Mouse (Mus musculus) intestine, embryonic 14.5 days (tissue): ENCODE data around the gene Dlgap3. TPM values are rescaled to one million over a fixed set of nuclear protein-coding genes. Genes with fewer than 3 reads are reported as not detected.

ENCODE experiments used
- ATAC-seq: fragments of 200-750 bp; cut with Nextera tagmentation; replicated peaks from 2 replicates; pipeline ENCODE4 v1.8.0; 2017; ENCODE audit warnings: low read depth, moderate number of reproducible peaks, moderate TSS enrichment, moderate library complexity; ENCODE audit not compliant: low FRiP score, low TSS enrichment
- DNase-seq: peaks from one replicate; pipeline ENCODE4 v3.0.0-alpha.2; 2018; ENCODE audit warnings: low spot score
- H3K27ac ChIP-seq: fragments of 300-500 bp; sonication (generic); 2 replicates; pipeline ENCODE4 v1.5.1; 2014; ENCODE audit warnings: low read depth, mild to moderate bottlenecking, control low read depth
- H3K27me3 ChIP-seq: fragments of 300-500 bp; sonication (generic); replicated peaks from 2 replicates; pipeline ENCODE4 v1.6.1; 2014; ENCODE audit warnings: low read length, control low read depth; ENCODE audit not compliant: control insufficient read depth, insufficient read depth
- H3K36me3 ChIP-seq: fragments of 300-500 bp; sonication (generic); 2 replicates; pipeline ENCODE4 v1.6.1; 2014; ENCODE audit warnings: low read length, control low read depth; ENCODE audit not compliant: control insufficient read depth, insufficient read depth
- H3K4me1 ChIP-seq: fragments of 300-500 bp; sonication (generic); replicated peaks from 2 replicates; pipeline ENCODE4 v1.6.1; 2014; ENCODE audit warnings: low read length, control low read depth, mixed read lengths; ENCODE audit not compliant: control insufficient read depth, insufficient read depth
- H3K4me2 ChIP-seq: fragments of 300-500 bp; sonication (generic); 2 replicates; pipeline ENCODE4 v1.6.1; 2014; ENCODE audit warnings: low read length
- H3K4me3 ChIP-seq: fragments of 300-500 bp; sonication (generic); 2 replicates; pipeline ENCODE4 v1.5.1; 2014; ENCODE audit warnings: low read depth, low read length, control low read depth, mixed read lengths
- H3K9ac ChIP-seq: fragments of 300-500 bp; sonication (generic); 2 replicates; pipeline ENCODE4 v1.6.1; 2014; ENCODE audit warnings: mild to moderate bottlenecking, low read length
- H3K9me3 ChIP-seq: fragments of 300-500 bp; sonication (generic); 2 replicates; pipeline ENCODE4 v1.6.1; 2016; ENCODE audit warnings: low read length, control low read depth; ENCODE audit not compliant: control insufficient read depth
- WGBS: fragments of 180-500 bp; shearing (Covaris S2); extraction: QIAGEN DNeasy Blood & Tissue Kit; methylation state at CpG from one replicate; pipeline ENCODE4 v1.1.7; 2014; 5-methylcytosine and 5-hydroxymethylcytosine counted together
- polyA plus RNA-seq: library from polyadenylated mRNA; unstranded; fragments of >200 nt; fragmentation: Nextera tagmentation; extraction: Ambion mirVana; gene quantifications from 2 replicates; pipeline ENCODE4 v1.2.1, GENCODE M21; 2014

Dlgap3 gene
- polyA plus RNA-seq, 1 experiment from 2014 or later = 1.5 TPM

- ATAC-seq = no peak
Observed at GRCm38 (mm10) chr4:127251963-127252585, 83.1 kb downstream of the Dlgap3 start.

DNA sequence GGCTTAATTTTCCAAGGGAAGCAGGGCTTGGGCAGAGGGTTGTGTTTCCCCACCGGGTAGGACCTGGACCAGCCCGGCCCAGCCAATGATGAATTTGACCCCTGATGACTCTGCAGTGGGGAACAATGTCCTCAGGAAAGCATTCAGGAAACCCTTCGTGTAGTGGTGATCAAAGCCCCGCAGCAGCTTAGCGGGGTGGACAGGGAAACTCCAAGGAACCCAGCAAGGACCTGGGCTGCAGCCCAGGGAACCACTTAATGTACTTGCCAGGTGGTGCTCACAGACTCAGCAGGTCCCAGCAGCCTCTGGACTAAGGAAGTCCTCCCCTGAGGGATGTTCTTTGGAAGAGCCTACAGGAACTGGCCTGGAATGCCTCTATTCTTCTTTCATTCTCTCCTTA is 87.7 kb downstream of the Dlgap3 start:
- no peak overlapping the region for H3K4me3 ChIP-seq
- 68% methylated on average over 5 of the region's 5 CpGs for WGBS
- H3K9me3 ChIP-seq = no peaks in the 10 kb centered on the region
- no peaks in the 10 kb centered on the region for H3K4me1 ChIP-seq
- no peak for ATAC-seq
- no peak for DNase-seq
- no peak overlapping the region for H3K27ac ChIP-seq
- no peaks in the 10 kb centered on the region for H3K36me3 ChIP-seq
- no peaks in the 10 kb centered on the region for H3K27me3 ChIP-seq
- H3K9ac ChIP-seq = no peak overlapping the region
- no peak overlapping the region for H3K4me2 ChIP-seq

More at GRCm38 (mm10) chr4:127251963-127252585, 83.1 kb downstream of the Dlgap3 start:
- H3K27ac ChIP-seq = no peak overlapping the region
- no peak overlapping the region for H3K4me2 ChIP-seq
- peaks cover 16% of the 10 kb centered on the region for H3K36me3 ChIP-seq
- 59% methylated on average over 22 of the region's 22 CpGs for WGBS
- H3K27me3 ChIP-seq = no peaks in the 10 kb centered on the region
- H3K9ac ChIP-seq = no peak overlapping the region
- no peaks in the 10 kb centered on the region for H3K9me3 ChIP-seq
- H3K4me3 ChIP-seq = no peak overlapping the region
- no peak for DNase-seq
- no peaks in the 10 kb centered on the region for H3K4me1 ChIP-seq

DNA sequence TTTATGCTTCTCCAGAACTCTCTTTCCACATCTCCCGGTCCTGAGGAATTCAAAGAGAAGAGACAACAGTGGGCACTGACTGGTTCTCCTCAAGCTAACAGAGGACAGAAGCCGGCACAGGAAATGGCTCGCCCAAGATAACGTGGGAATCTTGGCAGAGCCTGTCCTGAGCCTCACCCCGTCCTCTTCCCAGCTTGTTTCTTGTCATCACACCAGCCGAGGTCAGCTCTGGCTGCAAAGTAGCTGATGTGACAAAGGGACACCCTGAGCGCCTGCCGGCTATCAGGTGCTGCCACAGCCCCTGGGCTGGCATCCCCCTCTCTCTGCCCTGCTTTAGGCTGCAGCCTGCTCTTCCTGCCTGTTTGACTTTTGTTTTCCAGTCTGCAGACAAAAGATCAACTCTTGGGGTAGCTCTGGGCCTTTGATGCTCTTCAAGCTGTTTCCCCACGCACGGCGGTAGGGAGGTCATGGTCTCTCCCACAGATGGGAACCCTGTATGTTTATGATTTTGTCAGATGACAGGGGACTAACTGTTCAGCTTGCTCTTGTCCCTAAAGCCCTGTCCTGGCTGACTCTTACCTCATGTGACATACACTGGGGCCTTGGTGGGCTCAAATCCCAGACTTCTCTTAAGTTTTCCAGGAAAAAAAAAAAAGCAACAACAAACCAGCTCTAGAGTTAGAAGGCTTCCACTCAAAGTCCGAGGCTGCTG is 89.3 kb downstream of the Dlgap3 start:
- DNase-seq (no peak), ATAC-seq (no peak)
- no peak overlapping the region for H3K4me3 ChIP-seq
- H3K27ac ChIP-seq = no peak overlapping the region
- no peaks in the 10 kb centered on the region for H3K27me3 ChIP-seq
- no peak overlapping the region for H3K4me2 ChIP-seq
- no peaks in the 10 kb centered on the region for H3K9me3 ChIP-seq
- 42% methylated on average over 12 of the region's 12 CpGs for WGBS
- no peaks in the 10 kb centered on the region for H3K36me3 ChIP-seq
- H3K9ac ChIP-seq = no peak overlapping the region
- H3K4me1 ChIP-seq = no peaks in the 10 kb centered on the region

DNA sequence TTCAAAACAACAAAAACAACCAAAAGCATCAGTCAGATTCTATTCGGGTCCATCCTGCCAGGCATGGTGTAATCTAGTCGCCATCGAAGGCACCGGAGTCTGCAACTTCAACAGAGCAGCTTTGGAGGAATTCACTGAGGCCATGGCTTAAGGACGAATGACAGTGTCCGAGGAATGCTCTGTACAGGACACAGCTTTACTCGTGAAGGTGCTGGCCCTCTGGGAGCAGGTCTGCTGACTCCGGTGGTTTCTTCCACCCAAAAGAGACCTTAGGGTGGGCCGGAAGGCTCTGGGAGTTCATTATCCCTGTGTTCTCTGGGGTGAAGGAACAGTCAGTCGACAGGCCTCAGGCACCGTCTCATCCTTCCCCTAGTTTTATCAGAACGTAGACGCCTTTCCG is 92.6 kb downstream of the Dlgap3 start:
- Histone ChIP-seq H3K27ac (no peak overlapping the region), H3K4me2 (no peak overlapping the region), H3K9ac (no peak overlapping the region), H3K27me3 (no peaks in the 10 kb centered on the region), H3K4me3 (no peak overlapping the region), H3K9me3 (no peaks in the 10 kb centered on the region), H3K4me1 (peaks cover 4% of the 10 kb centered on the region; the same call in 1 of the 2 replicates), H3K36me3 (no peaks in the 10 kb centered on the region)
- 89% methylated on average over 14 of the region's 14 CpGs for WGBS
- no peak for ATAC-seq
- no peak for DNase-seq

GRCm38 (mm10) chr4:127263438-127264182 is 94.6 kb downstream of the Dlgap3 start:
- DNase-seq (no peak), ATAC-seq (no peak)
- WGBS = 62% methylated on average over 19 of the region's 19 CpGs
- no peaks in the 10 kb centered on the region for H3K36me3 ChIP-seq
- no peaks in the 10 kb centered on the region for H3K9me3 ChIP-seq
- H3K27ac ChIP-seq = peak overlapping the region; percentile 51; the same call in 1 of the 2 replicates
- no peaks in the 10 kb centered on the region for H3K27me3 ChIP-seq
- no peak overlapping the region for H3K4me3 ChIP-seq
- H3K9ac ChIP-seq = no peak overlapping the region
- no peak overlapping the region for H3K4me2 ChIP-seq
- H3K4me1 ChIP-seq = peaks cover 4% of the 10 kb centered on the region; the same call in 1 of the 2 replicates

DNA sequence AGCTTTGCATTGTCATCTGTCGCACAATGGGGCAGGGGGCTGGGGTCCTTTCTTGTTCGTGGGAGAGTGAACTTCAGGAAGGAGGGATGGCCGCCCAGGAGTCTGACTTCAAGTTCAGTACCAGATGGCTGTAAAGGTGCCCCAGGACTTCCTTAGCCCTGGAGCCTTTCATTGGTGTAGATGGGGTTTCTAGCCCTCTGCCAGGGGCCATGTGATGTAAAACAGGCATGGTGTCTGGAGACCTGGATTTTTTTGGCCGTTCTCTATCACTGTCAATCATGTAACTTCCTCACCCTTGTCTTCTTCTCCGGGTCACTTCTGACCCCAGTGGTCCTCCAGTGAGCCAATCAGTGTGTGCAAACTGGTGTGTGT is 95.2 kb downstream of the Dlgap3 start:
- H3K4me1 ChIP-seq = peaks cover 4% of the 10 kb centered on the region; the same call in 1 of the 2 replicates
- ATAC-seq (no peak), DNase-seq (no peak)
- 46% methylated on average over 5 of the region's 5 CpGs for WGBS
- no peaks in the 10 kb centered on the region for H3K9me3 ChIP-seq
- H3K27me3 ChIP-seq = no peaks in the 10 kb centered on the region
- H3K36me3 ChIP-seq = no peaks in the 10 kb centered on the region
- no peak overlapping the region for H3K4me2 ChIP-seq
- no peak overlapping the region; the same call in 1 of the 2 replicates for H3K27ac ChIP-seq
- no peak overlapping the region for H3K4me3 ChIP-seq
- no peak overlapping the region for H3K9ac ChIP-seq

GRCm38 (mm10) chr4:127278451-127279001 is 109.5 kb downstream of the Dlgap3 start:
- Histone ChIP-seq H3K4me2 (no peak overlapping the region), H3K9ac (no peak overlapping the region), H3K27ac (no peak overlapping the region), H3K4me1 (no peaks in the 10 kb centered on the region), H3K36me3 (no peaks in the 10 kb centered on the region), H3K27me3 (no peaks in the 10 kb centered on the region), H3K4me3 (no peak overlapping the region), H3K9me3 (no peaks in the 10 kb centered on the region)
- DNase-seq = no peak
- ATAC-seq = no peak
- WGBS = 54% methylated on average over 9 of the region's 9 CpGs

DNA sequence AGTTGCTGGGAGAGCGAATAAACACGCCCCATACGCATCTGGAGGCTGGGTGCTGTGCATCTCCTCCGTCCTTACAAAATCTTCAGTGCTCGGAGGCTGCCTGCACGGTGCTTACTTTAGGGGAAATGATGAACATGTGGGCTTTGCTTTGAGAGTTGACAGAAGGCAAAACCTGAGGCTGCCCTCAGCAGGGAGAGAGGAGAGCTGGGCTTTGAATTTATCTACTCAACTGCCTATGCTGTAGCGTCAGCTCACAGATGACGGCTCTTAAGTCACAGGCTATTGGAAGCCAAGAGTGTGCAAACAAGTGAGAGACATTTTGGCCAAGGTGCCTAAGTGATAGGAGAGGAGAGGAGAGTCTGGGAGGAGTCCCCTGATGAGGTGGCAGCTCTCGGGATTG is 110.2 kb downstream of the Dlgap3 start:
- no peak for ATAC-seq
- no peaks in the 10 kb centered on the region for H3K36me3 ChIP-seq
- H3K4me1 ChIP-seq = no peaks in the 10 kb centered on the region
- no peak overlapping the region for H3K27ac ChIP-seq
- DNase-seq = no peak
- no peak overlapping the region for H3K4me3 ChIP-seq
- H3K27me3 ChIP-seq = no peaks in the 10 kb centered on the region
- WGBS = 79% methylated on average over 9 of the region's 9 CpGs
- no peak overlapping the region for H3K4me2 ChIP-seq
- H3K9me3 ChIP-seq = no peaks in the 10 kb centered on the region
- no peak overlapping the region for H3K9ac ChIP-seq
